Mouse (Mus musculus) lung, postnatal 0 days (tissue): ENCODE measurements around the gene Ippk.

Experiments
- CTCF ChIP-seq: IDR thresholded peaks from 2 replicates; pipeline ENCODE4 v1.5.1; 2016; ENCODE audit warnings: antibody characterized with exemption, mild to moderate bottlenecking
- EP300 ChIP-seq: IDR thresholded peaks from 2 replicates; pipeline ENCODE4 v1.6.1; 2016; ENCODE audit warnings: antibody characterized with exemption, mild to moderate bottlenecking, control low read depth

DNA sequence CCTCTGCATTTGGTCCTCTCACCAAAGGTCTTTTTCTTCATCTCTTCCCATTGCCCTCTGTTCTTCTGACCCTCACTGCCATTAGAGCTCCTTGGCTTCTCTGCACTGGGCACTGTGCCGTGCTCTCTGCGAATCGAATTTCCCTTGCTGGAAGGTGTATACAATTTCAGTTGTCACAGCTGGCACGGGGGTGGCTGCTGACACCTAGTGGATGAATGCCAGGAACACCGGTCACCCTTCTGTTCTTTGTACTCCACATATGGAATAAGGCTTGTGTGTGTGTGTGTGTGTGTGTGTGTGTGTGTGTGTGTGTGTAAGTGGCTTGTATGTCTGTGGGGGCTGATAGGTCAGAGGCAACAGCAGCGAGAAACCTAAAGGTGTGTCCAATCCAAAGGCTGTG, 20.9 kb upstream of the Ippk start:
- TF ChIP-seq CTCF (peak; percentile 72), EP300 (no peak)
